Mouse (Mus musculus): ENCODE measurements around the gene 1700019D03Rik. TPM values are rescaled to one million over a fixed set of nuclear protein-coding genes. Genes with fewer than 3 reads are reported as not detected.

The 1700019D03Rik gene
- polyA plus RNA-seq, 1 experiment, result 29.9 TPM

DNA sequence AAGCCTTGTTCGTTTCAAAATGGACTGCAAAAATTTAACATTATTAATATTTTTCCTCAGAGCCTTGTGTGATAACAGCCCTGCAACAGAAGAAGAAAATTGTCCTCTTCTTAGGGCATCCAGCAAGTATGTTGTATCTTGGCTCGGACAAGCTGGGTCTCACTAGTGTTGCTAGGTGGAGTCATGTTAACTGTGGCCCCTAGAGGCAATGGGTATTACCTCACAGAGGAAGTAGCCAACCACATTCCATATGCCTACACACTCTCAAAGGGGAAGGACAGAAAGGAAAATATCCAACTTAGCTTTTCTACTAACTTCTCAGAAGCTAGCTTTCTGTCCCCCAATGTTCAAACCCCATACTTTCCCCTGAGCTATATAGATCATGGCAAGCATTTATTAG, 56.9 kb downstream of the 1700019D03Rik start:
- Histone ChIP-seq H3K4me3 (ENCODE audit: low read depth, low read length) (no peak overlapping the region), H3K4me1 (ENCODE audit: control insufficient read depth, insufficient read depth, low read length) (no peaks in the 10 kb centered on the region), H3K27me3 (ENCODE audit: control insufficient read depth, insufficient read depth, low read length, poor library complexity, severe bottlenecking) (no peaks in the 10 kb centered on the region), H3K9me3 (replicated peaks; ENCODE audit: control insufficient read depth, insufficient read depth, low read length, poor library complexity, severe bottlenecking) (no peaks in the 10 kb centered on the region), H3K9ac (ENCODE audit: low read depth, poor library complexity, severe bottlenecking) (no peak overlapping the region), H3K36me3 (ENCODE audit: control insufficient read depth, insufficient read depth, low read length, poor library complexity, severe bottlenecking) (no peaks in the 10 kb centered on the region), H3K27ac (ENCODE audit: insufficient read depth, low read length) (no peak overlapping the region)
- TF ChIP-seq CTCF (IDR thresholded peaks at IDR 0.05; ENCODE audit: low read depth, low read length), result no peak
- no peak for TF ChIP-seq EP300 (IDR thresholded peaks at IDR 0.05; ENCODE audit: insufficient read depth, low read depth, low read length)
- TF ChIP-seq POLR2A (IDR thresholded peaks at IDR 0.05; ENCODE audit: insufficient read depth, low read length), result no peak

GRCm38 (mm10) chr1:52960191-52960590, 59.8 kb downstream of the 1700019D03Rik start:
- Histone ChIP-seq H3K4me1 (ENCODE audit: control insufficient read depth, insufficient read depth, low read length) (no peaks in the 10 kb centered on the region), H3K27ac (ENCODE audit: insufficient read depth, low read length) (no peak overlapping the region)

GRCm38 (mm10) chr1:52956746-52957145, 63.2 kb downstream of the 1700019D03Rik start:
- TF ChIP-seq CTCF (IDR thresholded peaks at IDR 0.05; ENCODE audit: low read depth, low read length), result no peak
- no peak for TF ChIP-seq POLR2A (IDR thresholded peaks at IDR 0.05; ENCODE audit: insufficient read depth, low read length)
- TF ChIP-seq EP300 (IDR thresholded peaks at IDR 0.05; ENCODE audit: insufficient read depth, low read depth, low read length), result no peak
- no peak overlapping the region for H3K27ac ChIP-seq (ENCODE audit: insufficient read depth, low read length)

More at GRCm38 (mm10) chr1:52960191-52960590, 59.8 kb downstream of the 1700019D03Rik start:
- Histone ChIP-seq H3K9ac (ENCODE audit: low read depth, poor library complexity, severe bottlenecking) (no peak overlapping the region), H3K4me3 (ENCODE audit: low read depth, low read length) (no peak overlapping the region), H3K9me3 (replicated peaks; ENCODE audit: control insufficient read depth, insufficient read depth, low read length, poor library complexity, severe bottlenecking) (no peaks in the 10 kb centered on the region), H3K36me3 (ENCODE audit: control insufficient read depth, insufficient read depth, low read length, poor library complexity, severe bottlenecking) (no peaks in the 10 kb centered on the region), H3K27me3 (ENCODE audit: control insufficient read depth, insufficient read depth, low read length, poor library complexity, severe bottlenecking) (no peaks in the 10 kb centered on the region)
- TF ChIP-seq POLR2A (IDR thresholded peaks at IDR 0.05; ENCODE audit: insufficient read depth, low read length) (no peak), EP300 (IDR thresholded peaks at IDR 0.05; ENCODE audit: insufficient read depth, low read depth, low read length) (no peak), CTCF (IDR thresholded peaks at IDR 0.05; ENCODE audit: low read depth, low read length) (no peak)

GRCm38 (mm10) chr1:52955102-52955501, 64.9 kb downstream of the 1700019D03Rik start:
- H3K4me1 ChIP-seq (ENCODE audit: control insufficient read depth, insufficient read depth, low read length), result peaks cover 3% of the 10 kb centered on the region
- H3K27ac ChIP-seq (ENCODE audit: insufficient read depth, low read length), result peak overlapping the region; percentile 83
- peaks cover 3% of the 10 kb centered on the region for H3K36me3 ChIP-seq (ENCODE audit: control insufficient read depth, insufficient read depth, low read length, poor library complexity, severe bottlenecking)
- H3K27me3 ChIP-seq (ENCODE audit: control insufficient read depth, insufficient read depth, low read length, poor library complexity, severe bottlenecking), result no peaks in the 10 kb centered on the region
- TF ChIP-seq EP300 (IDR thresholded peaks at IDR 0.05; ENCODE audit: insufficient read depth, low read depth, low read length) (no peak), CTCF (IDR thresholded peaks at IDR 0.05; ENCODE audit: low read depth, low read length) (peak; percentile 55)
- peak overlapping the region; percentile 2; the same call in 1 of the 2 replicates for H3K9ac ChIP-seq (ENCODE audit: low read depth, poor library complexity, severe bottlenecking)
- H3K9me3 ChIP-seq (replicated peaks; ENCODE audit: control insufficient read depth, insufficient read depth, low read length, poor library complexity, severe bottlenecking), result peaks cover under 1% of the 10 kb centered on the region; the same call in 1 of the 2 replicates
- no peak overlapping the region for H3K4me3 ChIP-seq (ENCODE audit: low read depth, low read length)

More at GRCm38 (mm10) chr1:52956746-52957145, 63.2 kb downstream of the 1700019D03Rik start:
- no peak overlapping the region for H3K9ac ChIP-seq (ENCODE audit: low read depth, poor library complexity, severe bottlenecking)
- no peaks in the 10 kb centered on the region for H3K36me3 ChIP-seq (ENCODE audit: control insufficient read depth, insufficient read depth, low read length, poor library complexity, severe bottlenecking)
- peaks cover 3% of the 10 kb centered on the region for H3K4me1 ChIP-seq (ENCODE audit: control insufficient read depth, insufficient read depth, low read length)
- no peaks in the 10 kb centered on the region for H3K27me3 ChIP-seq (ENCODE audit: control insufficient read depth, insufficient read depth, low read length, poor library complexity, severe bottlenecking)
- no peak overlapping the region for H3K4me3 ChIP-seq (ENCODE audit: low read depth, low read length)
- no peaks in the 10 kb centered on the region for H3K9me3 ChIP-seq (replicated peaks; ENCODE audit: control insufficient read depth, insufficient read depth, low read length, poor library complexity, severe bottlenecking)

- peaks cover 10% of the 10 kb centered on the region for H3K36me3 ChIP-seq (ENCODE audit: control insufficient read depth, insufficient read depth, low read length, poor library complexity, severe bottlenecking)
- TF ChIP-seq EP300 (IDR thresholded peaks at IDR 0.05; ENCODE audit: insufficient read depth, low read depth, low read length) (0 out of 2 replicates have a peak, but pooled peaks have one; percentile 10), CTCF (IDR thresholded peaks at IDR 0.05; ENCODE audit: low read depth, low read length) (no peak), POLR2A (IDR thresholded peaks at IDR 0.05; ENCODE audit: insufficient read depth, low read length) (no peak)
- peaks cover 3% of the 10 kb centered on the region for H3K4me1 ChIP-seq (ENCODE audit: control insufficient read depth, insufficient read depth, low read length)
- peak overlapping the region; percentile 2; the same call in 1 of the 2 replicates for H3K9ac ChIP-seq (ENCODE audit: low read depth, poor library complexity, severe bottlenecking)
- peaks cover 5% of the 10 kb centered on the region; the same call in 1 of the 2 replicates for H3K9me3 ChIP-seq (replicated peaks; ENCODE audit: control insufficient read depth, insufficient read depth, low read length, poor library complexity, severe bottlenecking)
- H3K27ac ChIP-seq (ENCODE audit: insufficient read depth, low read length), result peak overlapping the region; percentile 83
- no peaks in the 10 kb centered on the region for H3K27me3 ChIP-seq (ENCODE audit: control insufficient read depth, insufficient read depth, low read length, poor library complexity, severe bottlenecking)
- no peak overlapping the region for H3K4me3 ChIP-seq (ENCODE audit: low read depth, low read length)
These were observed 65.5 kb downstream of the 1700019D03Rik start for GRCm38 (mm10) chr1:52954456-52954855.

- no peak overlapping the region for H3K4me3 ChIP-seq (ENCODE audit: low read depth, low read length)
- H3K4me1 ChIP-seq (ENCODE audit: control insufficient read depth, insufficient read depth, low read length), result peaks cover 3% of the 10 kb centered on the region
- peaks cover 18% of the 10 kb centered on the region for H3K36me3 ChIP-seq (ENCODE audit: control insufficient read depth, insufficient read depth, low read length, poor library complexity, severe bottlenecking)
- H3K9ac ChIP-seq (ENCODE audit: low read depth, poor library complexity, severe bottlenecking), result no peak overlapping the region
- peak overlapping the region; percentile 98 for H3K27ac ChIP-seq (ENCODE audit: insufficient read depth, low read length)
- H3K27me3 ChIP-seq (ENCODE audit: control insufficient read depth, insufficient read depth, low read length, poor library complexity, severe bottlenecking), result no peaks in the 10 kb centered on the region
- peaks cover 12% of the 10 kb centered on the region for H3K9me3 ChIP-seq (replicated peaks; ENCODE audit: control insufficient read depth, insufficient read depth, low read length, poor library complexity, severe bottlenecking)
- TF ChIP-seq POLR2A (IDR thresholded peaks at IDR 0.05; ENCODE audit: insufficient read depth, low read length) (no peak), EP300 (IDR thresholded peaks at IDR 0.05; ENCODE audit: insufficient read depth, low read depth, low read length) (peak; percentile 94)
These were observed 66.4 kb downstream of the 1700019D03Rik start for GRCm38 (mm10) chr1:52953548-52953947.

Measured in ES-Bruce4 (cell line).